Mouse (Mus musculus) retina, postnatal 7 days (tissue): Measurements from ENCODE around the gene Washc4.
"Not testable (repeated sequence)": the region's sequence is repeated elsewhere in the genome, so short reads cannot be mapped to it uniquely, and the experiment has no call there.

Experiments
- DNase-seq: peaks from one replicate; pipeline ENCODE4 v3.0.0-alpha.2; 2012; ENCODE audit warnings: low read depth, low spot score

Washc4 gene

GRCm38 (mm10) chr10:83543439-83544102 is at the start of gene Washc4:
Gene Washc4 (plus strand): TSS chr10:83543752.
- DNase-seq = peak; percentile 85

- no peak for DNase-seq
Observed at GRCm38 (mm10) chr10:83497321-83497720, 46.2 kb upstream of the Washc4 start.

GRCm38 (mm10) chr10:83508962-83509660 is 34.4 kb upstream of the Washc4 start:
- DNase-seq = no peak

GRCm38 (mm10) chr10:83511304-83511703 is 32.2 kb upstream of the Washc4 start:
- no peak for DNase-seq

- DNase-seq = no peak
Observed at GRCm38 (mm10) chr10:83513736-83514135, 29.8 kb upstream of the Washc4 start.

GRCm38 (mm10) chr10:83520990-83521389 is 22.6 kb upstream of the Washc4 start:
- no peak for DNase-seq

GRCm38 (mm10) chr10:83524238-83524637 is 19.3 kb upstream of the Washc4 start:
- DNase-seq = not testable (repeated sequence)

- DNase-seq = no peak
Observed at GRCm38 (mm10) chr10:83530384-83530967, 13.1 kb upstream of the Washc4 start.

GRCm38 (mm10) chr10:83533258-83533909 is 10.2 kb upstream of the Washc4 start:
- DNase-seq = no peak

- DNase-seq = peak; percentile 54
Observed at GRCm38 (mm10) chr10:83533910-83534283, 9.7 kb upstream of the Washc4 start, which contains the start of gene Aldh1l2. Gene Aldh1l2 (minus strand): TSS chr10:83534140.

GRCm38 (mm10) chr10:83536436-83536835 is 7.1 kb upstream of the Washc4 start:
- no peak for DNase-seq

- DNase-seq = no peak
Observed at GRCm38 (mm10) chr10:83539311-83539980, 4.1 kb upstream of the Washc4 start.

- DNase-seq = no peak
Observed at GRCm38 (mm10) chr10:83540092-83540491, 3.5 kb upstream of the Washc4 start.

- no peak for DNase-seq
Observed at GRCm38 (mm10) chr10:83542241-83542640, 1.3 kb upstream of the Washc4 start.

- DNase-seq = no peak
Observed at GRCm38 (mm10) chr10:83544103-83544479, 539 bp downstream of the Washc4 start.

- no peak for DNase-seq
Observed at GRCm38 (mm10) chr10:83545341-83545740, 1.8 kb downstream of the Washc4 start.

- no peak for DNase-seq
Observed at GRCm38 (mm10) chr10:83563005-83563404, 19.5 kb downstream of the Washc4 start.

- no peak for DNase-seq
Observed at GRCm38 (mm10) chr10:83565449-83566441, 22.2 kb downstream of the Washc4 start.

- no peak for DNase-seq
Observed at GRCm38 (mm10) chr10:83590801-83591200, 47.2 kb downstream of the Washc4 start.

- DNase-seq = no peak
Observed at GRCm38 (mm10) chr10:83592616-83593015, 49.1 kb downstream of the Washc4 start.

- DNase-seq = no peak
Observed at GRCm38 (mm10) chr10:83594526-83594925, 51.0 kb downstream of the Washc4 start.
